28 mouse cellular contexts compared by ENCODE assay signal in the genomic region with DNA sequence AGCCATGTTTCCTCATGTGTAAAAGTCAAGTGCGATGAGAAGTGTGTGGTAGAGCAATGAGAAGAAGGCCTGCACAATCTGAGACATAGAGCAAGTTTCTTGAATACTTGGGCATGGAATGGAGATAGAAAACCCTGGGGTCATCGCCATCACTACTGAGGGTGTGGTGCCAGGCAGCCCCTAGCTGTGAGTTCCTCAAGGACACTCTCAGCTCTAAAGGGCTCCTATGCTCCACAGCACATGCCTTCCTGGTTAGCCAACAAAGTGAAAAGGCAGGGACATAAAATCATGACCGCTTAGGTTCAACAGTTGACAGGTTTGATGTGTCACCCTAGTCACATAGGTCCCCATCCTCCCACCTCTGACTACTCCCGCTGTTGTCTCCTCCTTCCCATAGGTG.
"Had no signal": no experiment of that assay in that cellular context is flagged by ENCODE, and none has a peak within 500 bp of the region (broad histone marks: within the 10 kb centered on the region; RNA-seq: fewer than 3 reads in every experiment).

No protein-coding gene starts in this region.

- H3K4me2 ChIP-seq: embryonic facial prominence, embryonic 12.5 days; embryonic facial prominence, embryonic 13.5 days; embryonic facial prominence, embryonic 15.5 days; forebrain, embryonic 12.5 days; forebrain, embryonic 13.5 days; forebrain, embryonic 15.5 days had no signal

- H3K9ac ChIP-seq: embryonic facial prominence, embryonic 12.5 days; embryonic facial prominence, embryonic 13.5 days; embryonic facial prominence, embryonic 15.5 days; forebrain, embryonic 12.5 days; forebrain, embryonic 13.5 days; forebrain, embryonic 15.5 days; forebrain, postnatal 0 days had no signal

- DNase-seq: cerebellum, adult 2 months; cerebellum, adult 8-10 months; cerebellum, adult 9-10 months; cerebellum, adult 9-11 months; cerebellum, postnatal 10 days; cerebellum, postnatal 14 days; cerebellum, postnatal 25 days; cerebellum, postnatal 36 days; embryo, embryonic 11 days; forebrain, postnatal 0 days; gastrocnemius, adult 2 months; gastrocnemius, postnatal 10 days; gastrocnemius, postnatal 14 days; gastrocnemius, postnatal 25 days; gastrocnemius, postnatal 36 days; heart, adult 11 months; heart, adult 18-20 months had no signal

- H3K27me3 ChIP-seq: embryonic facial prominence, embryonic 12.5 days; embryonic facial prominence, embryonic 13.5 days; embryonic facial prominence, embryonic 15.5 days; forebrain, embryonic 12.5 days; forebrain, embryonic 13.5 days; forebrain, embryonic 15.5 days had no signal

- H3K4me1 ChIP-seq: embryonic facial prominence, embryonic 10.5 days; embryonic facial prominence, embryonic 12.5 days; embryonic facial prominence, embryonic 13.5 days; embryonic facial prominence, embryonic 15.5 days; forebrain, embryonic 10.5 days; forebrain, embryonic 12.5 days; forebrain, embryonic 13.5 days; forebrain, embryonic 15.5 days had no signal

- H3K27ac ChIP-seq: embryonic facial prominence, embryonic 10.5 days; embryonic facial prominence, embryonic 12.5 days; embryonic facial prominence, embryonic 13.5 days; embryonic facial prominence, embryonic 15.5 days; forebrain, embryonic 10.5 days; forebrain, embryonic 12.5 days; forebrain, embryonic 13.5 days; forebrain, embryonic 15.5 days; gastrocnemius, adult 2 months had no signal

- H3K4me3 ChIP-seq: embryonic facial prominence, embryonic 10.5 days; embryonic facial prominence, embryonic 12.5 days; embryonic facial prominence, embryonic 13.5 days; embryonic facial prominence, embryonic 15.5 days; erythroblast, embryonic 14.5 days; forebrain, embryonic 10.5 days; forebrain, embryonic 12.5 days; forebrain, embryonic 13.5 days; forebrain, embryonic 15.5 days; gastrocnemius, adult 2 months had no signal

- H3K36me3 ChIP-seq: embryonic facial prominence, embryonic 10.5 days; embryonic facial prominence, embryonic 12.5 days; embryonic facial prominence, embryonic 13.5 days; embryonic facial prominence, embryonic 15.5 days; forebrain, embryonic 10.5 days; forebrain, embryonic 12.5 days; forebrain, embryonic 15.5 days had no signal

- ATAC-seq: forebrain, embryonic 13.5 days; forebrain, embryonic 14.5 days; forebrain, embryonic 15.5 days; forebrain, embryonic 16.5 days; forebrain, postnatal 0 days had no signal

- H3K9me3 ChIP-seq: embryonic facial prominence, embryonic 10.5 days; embryonic facial prominence, embryonic 12.5 days; embryonic facial prominence, embryonic 13.5 days; embryonic facial prominence, embryonic 15.5 days; forebrain, embryonic 10.5 days; forebrain, embryonic 12.5 days; forebrain, embryonic 13.5 days; forebrain, embryonic 15.5 days had no signal
